Mouse (Mus musculus) bone marrow macrophage, adult 2 months (primary cell): ENCODE results near the gene Rgs5. TPM values are rescaled to one million over a fixed set of nuclear protein-coding genes. Genes with fewer than 3 reads are reported as not detected.

Experiments
- H3K27ac ChIP-seq: 2 replicates; pipeline ENCODE4 v1.5.1; 2012; ENCODE audit warnings: low read depth, low read length; ENCODE audit not compliant: insufficient read depth
- H3K4me1 ChIP-seq: 2 replicates; pipeline ENCODE4 v1.6.1; 2012; ENCODE audit warnings: low read length; ENCODE audit not compliant: control insufficient read depth, insufficient read depth
- H3K4me3 ChIP-seq: 2 replicates; pipeline ENCODE4 v1.5.1; 2012; ENCODE audit warnings: mild to moderate bottlenecking, low read length, moderate library complexity; ENCODE audit not compliant: insufficient read depth
- CTCF ChIP-seq: IDR thresholded peaks from 2 replicates; pipeline ENCODE4 v1.5.1; 2012; ENCODE audit warnings: low read depth, mild to moderate bottlenecking, low read length, moderate library complexity
- POLR2A ChIP-seq: IDR thresholded peaks from 2 replicates; pipeline ENCODE4 v1.6.1; 2012; ENCODE audit warnings: mild to moderate bottlenecking, low read depth, low read length, borderline replicate concordance
- polyA plus RNA-seq: library from polyadenylated mRNA; stranded (reverse); fragments of >200 nt; gene quantifications from 2 replicates; pipeline ENCODE4 v1.2.4, GENCODE M21; 2012; ENCODE audit not compliant: missing spikeins, insufficient read depth, insufficient read length

The Rgs5 gene
- polyA plus RNA-seq, 1 experiment, result not detected

GRCm38 (mm10) chr1:169704395-169705087 lies 49.2 kb downstream of the Rgs5 start:
- Histone ChIP-seq H3K27ac (no peak overlapping the region), H3K4me3 (no peak overlapping the region), H3K4me1 (no peaks in the 10 kb centered on the region)
- no peak for TF ChIP-seq POLR2A
- TF ChIP-seq CTCF, result no peak

GRCm38 (mm10) chr1:169721836-169722235 lies 66.5 kb downstream of the Rgs5 start:
- Histone ChIP-seq H3K4me1 (no peaks in the 10 kb centered on the region), H3K27ac (no peak overlapping the region), H3K4me3 (no peak overlapping the region)
- TF ChIP-seq CTCF, result no peak
- no peak for TF ChIP-seq POLR2A

DNA sequence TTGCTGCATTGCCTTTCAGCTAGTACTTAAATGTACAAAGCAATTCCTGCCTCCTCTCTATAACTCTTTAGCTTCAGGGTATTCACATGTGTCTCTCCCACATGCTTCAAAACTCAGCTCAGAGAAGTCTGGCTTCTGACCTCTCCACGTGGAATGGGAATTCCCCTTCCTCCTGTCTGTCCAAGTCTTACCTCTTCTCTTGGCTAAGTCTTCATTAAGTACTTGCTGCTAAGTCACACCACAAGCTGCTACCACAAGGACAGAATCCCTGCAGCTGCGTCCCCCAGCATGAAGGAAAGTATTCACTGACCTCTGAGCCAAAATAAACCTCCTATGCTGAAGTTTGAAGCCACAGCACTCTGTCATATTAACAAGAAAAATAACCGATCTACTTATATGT lies 71.0 kb downstream of the Rgs5 start:
- H3K4me3 ChIP-seq, result no peak overlapping the region
- TF ChIP-seq CTCF, result no peak
- no peak for TF ChIP-seq POLR2A
- no peak overlapping the region for H3K27ac ChIP-seq
- H3K4me1 ChIP-seq, result no peaks in the 10 kb centered on the region

DNA sequence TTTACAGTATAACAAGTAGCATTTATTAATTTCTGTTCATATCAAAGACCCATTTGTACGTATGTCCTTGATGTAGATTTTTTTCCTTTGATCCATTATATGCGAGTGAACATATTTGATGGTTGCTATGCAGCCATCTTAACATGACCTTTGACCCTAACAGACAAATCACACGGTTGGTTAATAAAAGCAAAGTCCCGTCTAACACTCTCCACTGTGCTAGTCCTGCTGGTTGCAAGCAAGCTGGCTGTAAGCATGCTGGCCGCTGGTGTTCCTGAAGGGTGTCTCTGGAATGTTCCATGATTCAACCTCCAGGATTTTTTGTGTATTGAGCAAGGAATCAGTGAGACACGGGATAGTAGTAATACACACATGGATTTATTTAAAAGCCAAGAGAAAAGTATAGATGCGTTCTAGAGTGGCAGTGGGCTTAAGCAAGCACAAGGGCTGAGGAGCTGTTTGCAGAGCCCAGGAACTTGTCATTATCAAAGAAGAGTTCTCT lies 75.3 kb downstream of the Rgs5 start:
- Histone ChIP-seq H3K4me1 (no peaks in the 10 kb centered on the region), H3K27ac (no peak overlapping the region), H3K4me3 (no peak overlapping the region)
- TF ChIP-seq POLR2A (no peak), CTCF (no peak)

DNA sequence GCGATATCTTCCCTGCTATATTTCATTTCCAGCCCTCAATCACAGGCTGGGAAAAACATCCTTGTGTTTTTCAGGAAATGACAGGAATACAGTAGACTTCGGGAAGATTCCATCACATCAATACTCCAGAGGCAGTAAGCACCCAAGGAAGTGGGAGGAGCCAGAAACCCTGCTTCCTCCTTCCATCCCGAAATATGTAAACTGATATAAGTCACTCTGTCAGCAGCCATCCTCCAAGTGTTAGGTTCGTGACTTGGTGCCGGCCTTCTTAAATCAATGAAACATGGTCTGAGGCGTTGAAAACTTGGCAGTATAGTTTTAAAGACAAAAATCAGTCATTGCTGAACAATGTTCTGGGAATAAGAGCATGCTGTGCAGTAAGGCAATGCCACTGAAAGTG lies 80.8 kb downstream of the Rgs5 start:
- Histone ChIP-seq H3K27ac (no peak overlapping the region), H3K4me1 (no peaks in the 10 kb centered on the region), H3K4me3 (no peak overlapping the region)
- TF ChIP-seq POLR2A, result no peak

DNA sequence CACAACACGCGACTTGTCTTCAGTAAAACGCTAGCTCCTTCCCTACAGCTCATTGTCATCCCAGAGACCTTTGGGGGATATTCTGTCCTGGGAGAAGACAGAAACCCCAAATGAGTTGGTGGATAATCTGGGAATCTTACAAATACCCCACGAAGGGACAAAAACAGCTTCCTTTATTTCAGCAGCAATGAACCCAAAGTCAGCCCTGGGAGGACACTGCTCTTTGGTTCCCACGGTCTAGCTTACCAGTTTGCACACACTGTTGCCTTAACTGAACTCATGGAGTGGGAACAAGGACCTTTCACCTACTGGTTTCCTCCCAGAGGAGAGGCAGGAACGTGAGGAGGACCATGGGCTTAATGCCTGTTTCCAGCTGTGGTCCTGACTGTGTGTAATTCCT lies 81.9 kb downstream of the Rgs5 start:
- Histone ChIP-seq H3K4me1 (no peaks in the 10 kb centered on the region), H3K4me3 (no peak overlapping the region), H3K27ac (no peak overlapping the region)
- no peak for TF ChIP-seq CTCF

DNA sequence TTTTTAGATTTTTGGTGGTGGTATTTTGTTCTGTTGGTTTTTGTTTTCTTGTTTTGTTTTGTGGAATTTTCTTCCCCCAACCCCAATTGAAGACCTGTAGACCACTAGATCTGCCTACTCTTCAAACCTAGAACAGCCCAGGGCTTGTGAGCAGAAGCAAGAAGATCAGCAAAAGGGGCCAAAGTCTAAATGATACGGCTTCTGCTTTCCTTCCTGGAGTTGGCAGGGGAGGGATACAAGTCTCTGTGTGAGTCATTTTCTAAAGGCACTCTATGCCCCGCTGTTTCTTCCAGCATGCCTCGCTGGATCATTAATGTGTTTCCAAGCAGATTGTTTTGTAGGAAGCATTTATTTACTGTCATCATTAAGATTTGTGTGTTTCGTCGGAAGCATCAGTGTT lies 85.8 kb downstream of the Rgs5 start:
- Histone ChIP-seq H3K4me1 (no peaks in the 10 kb centered on the region), H3K4me3 (no peak overlapping the region), H3K27ac (no peak overlapping the region)
- no peak for TF ChIP-seq POLR2A
- no peak for TF ChIP-seq CTCF

Other genes starting within 250 kb of the Rgs5 start
- gene Nuf2, start 124.0 kb upstream of the Rgs5 start, polyA plus RNA-seq, result 29.4 and 32.5 TPM in 2 replicates
- gene Rgs4, start 92.1 kb downstream of the Rgs5 start, polyA plus RNA-seq, result not detected in 2 replicates